Mouse (Mus musculus) CH12.LX (cell line): Measurements from ENCODE around the gene Txndc15. TPM values are rescaled to one million over a fixed set of nuclear protein-coding genes. Genes with fewer than 3 reads are reported as not detected.

Source experiments
- DNase-seq: peaks from one replicate; pipeline ENCODE4 v3.0.0-alpha.2; 2013; ENCODE audit errors: extremely low read depth
- H3K27ac ChIP-seq: 2 replicates; pipeline ENCODE4 v1.5.1; 2012; ENCODE audit warnings: low read depth, mild to moderate bottlenecking, control low read depth, moderate library complexity; ENCODE audit not compliant: insufficient read depth
- H3K27me3 ChIP-seq: replicated peaks from 2 replicates; pipeline ENCODE3; 2012; ENCODE audit warnings: inconsistent platforms
- H3K36me3 ChIP-seq, 2 experiments: replicated peaks in 1 of 2; 2 replicates each; pipeline versions ENCODE3 to v1.6.1; 2012; ENCODE audit warnings: inconsistent platforms in 1 of 2, low read length in 1 of 2, mild to moderate bottlenecking in 1 of 2, mixed read lengths in 1 of 2, moderate library complexity in 1 of 2; ENCODE audit not compliant: control insufficient read depth in 1 of 2, insufficient read depth in 1 of 2
- H3K4me1 ChIP-seq, 2 experiments: 2 replicates each; pipeline ENCODE4 v1.6.1; 2012; ENCODE audit warnings: inconsistent platforms in 1 of 2, moderate library complexity in 1 of 2; ENCODE audit not compliant: insufficient read depth in 2 of 2, control insufficient read depth in 1 of 2
- H3K4me2 ChIP-seq: 2 replicates; pipeline ENCODE4 v1.6.1; 2012; ENCODE audit warnings: low read depth, mild to moderate bottlenecking, control low read depth; ENCODE audit not compliant: poor library complexity, insufficient read depth, severe bottlenecking
- H3K4me3 ChIP-seq, 3 experiments: fragments of 150-350 bp in 1 of 3; sonication (generic) in 1 of 3; replicated peaks in 1 of 3; 2 replicates each; pipeline versions ENCODE3 to v1.5.1; 2011 to 2012; ENCODE audit warnings: low read depth in 2 of 3, low read length in 2 of 3, mild to moderate bottlenecking in 2 of 3, moderate library complexity in 2 of 3, control low read depth in 1 of 3, improper control_type of control experiment in 1 of 3, inconsistent platforms in 1 of 3, mixed read lengths in 1 of 3; ENCODE audit not compliant: poor library complexity in 1 of 3
- H3K79me2 ChIP-seq: replicated peaks from 2 replicates; pipeline ENCODE4 v1.6.1; 2012; ENCODE audit warnings: mild to moderate bottlenecking, moderate library complexity; ENCODE audit not compliant: control insufficient read depth, poor library complexity, insufficient read depth, severe bottlenecking; ENCODE audit errors: extremely low read depth
- H3K9ac ChIP-seq: 2 replicates; pipeline ENCODE4 v1.6.1; 2012; ENCODE audit warnings: low read depth, mild to moderate bottlenecking, control low read depth, moderate library complexity; ENCODE audit not compliant: insufficient read depth
- H3K9me3 ChIP-seq: replicated peaks from 2 replicates; pipeline ENCODE3; 2012; ENCODE audit warnings: low read length, inconsistent platforms, mixed read lengths
- BHLHE40 ChIP-seq: IDR thresholded peaks from 2 replicates; pipeline ENCODE4 v1.6.1; 2011; ENCODE audit warnings: mild to moderate bottlenecking, low read depth, low read length, improper control_type of control experiment
- CHD1 ChIP-seq: IDR thresholded peaks from 2 replicates; pipeline ENCODE4 v1.6.1; 2012; ENCODE audit warnings: low read depth, low read length, improper control_type of control experiment, inconsistent platforms
- CHD2 ChIP-seq: IDR thresholded peaks from 2 replicates; pipeline ENCODE4 v1.6.1; 2011; ENCODE audit warnings: low read length, improper control_type of control experiment
- CTCF ChIP-seq, 2 experiments: IDR thresholded peaks in 1 of 2; conservative IDR thresholded peaks in 1 of 2; 2 replicates each; pipeline ENCODE4 v1.5.1; 2011 to 2012; ENCODE audit warnings: low read depth in 2 of 2, low read length in 2 of 2, improper control_type of control experiment in 1 of 2, inconsistent platforms in 1 of 2, mild to moderate bottlenecking in 1 of 2, moderate library complexity in 1 of 2
- E2F4 ChIP-seq: IDR thresholded peaks from 2 replicates; pipeline ENCODE4 v1.6.1; 2011; ENCODE audit warnings: low read depth, low read length, improper control_type of control experiment; ENCODE audit not compliant: insufficient replicate concordance
- EP300 ChIP-seq: IDR thresholded peaks from 2 replicates; pipeline ENCODE4 v1.6.1; 2011; ENCODE audit warnings: low read length, improper control_type of control experiment
- GABPA ChIP-seq: IDR thresholded peaks from 2 replicates; pipeline ENCODE4 v1.6.1; 2012; ENCODE audit warnings: low read depth, low read length, improper control_type of control experiment, inconsistent platforms; ENCODE audit not compliant: insufficient replicate concordance
- HCFC1 ChIP-seq: IDR thresholded peaks from 2 replicates; pipeline ENCODE4 v1.6.1; 2012; ENCODE audit warnings: low read depth, mild to moderate bottlenecking, inconsistent platforms, low read length, improper control_type of control experiment
- JUN ChIP-seq: IDR thresholded peaks from 2 replicates; pipeline ENCODE4 v1.6.1; 2011; ENCODE audit warnings: low read depth, mild to moderate bottlenecking, low read length, improper control_type of control experiment, moderate library complexity; ENCODE audit not compliant: insufficient read depth
- JUND ChIP-seq: conservative IDR thresholded peaks from 2 replicates; pipeline ENCODE4 v1.6.1; 2011; ENCODE audit warnings: low read depth, low read length, improper control_type of control experiment
- MAFK ChIP-seq: IDR thresholded peaks from 2 replicates; pipeline ENCODE4 v1.6.1; 2011; ENCODE audit warnings: low read length, improper control_type of control experiment; ENCODE audit not compliant: insufficient replicate concordance
- MAX ChIP-seq: IDR thresholded peaks from 2 replicates; pipeline ENCODE4 v1.6.1; 2011; ENCODE audit warnings: low read length, improper control_type of control experiment
- MEF2A ChIP-seq: IDR thresholded peaks from 2 replicates; pipeline ENCODE4 v1.6.1; 2014; ENCODE audit warnings: low read depth, mild to moderate bottlenecking, inconsistent platforms, low read length, improper control_type of control experiment, borderline replicate concordance
- MXI1 ChIP-seq: IDR thresholded peaks from 2 replicates; pipeline ENCODE4 v1.6.1; 2011; ENCODE audit warnings: mild to moderate bottlenecking, low read depth, low read length, improper control_type of control experiment
- NELFE ChIP-seq: IDR thresholded peaks from 2 replicates; pipeline ENCODE4 v1.6.1; 2011; ENCODE audit warnings: low read depth, low read length, improper control_type of control experiment
- POLR2A ChIP-seq: IDR thresholded peaks from 2 replicates; pipeline ENCODE4 v1.6.1; 2011; ENCODE audit warnings: low read depth, mild to moderate bottlenecking, improper control_type of control experiment, low read length
- POLR2AphosphoS2 ChIP-seq: IDR thresholded peaks from 2 replicates; pipeline ENCODE4 v1.6.1; 2011; ENCODE audit warnings: low read depth, low read length, improper control_type of control experiment
- RAD21 ChIP-seq: IDR thresholded peaks from 2 replicates; pipeline ENCODE4 v1.6.1; 2011; ENCODE audit warnings: low read depth, mild to moderate bottlenecking, low read length, improper control_type of control experiment, moderate library complexity
- SMC3 ChIP-seq: IDR thresholded peaks from 2 replicates; pipeline ENCODE4 v1.6.1; 2011; ENCODE audit warnings: low read depth, low read length, improper control_type of control experiment
- TBP ChIP-seq: conservative IDR thresholded peaks from 2 replicates; pipeline ENCODE4 v1.6.1; 2011; ENCODE audit warnings: low read depth, low read length, improper control_type of control experiment
- UBTF ChIP-seq: IDR thresholded peaks from 2 replicates; pipeline ENCODE4 v1.6.1; 2012; ENCODE audit warnings: low read depth, mild to moderate bottlenecking, inconsistent platforms, low read length, improper control_type of control experiment, moderate library complexity
- USF1 ChIP-seq: IDR thresholded peaks from 2 replicates; pipeline ENCODE4 v1.6.1; 2014; ENCODE audit warnings: low read depth, mild to moderate bottlenecking, inconsistent platforms, low read length, improper control_type of control experiment
- USF2 ChIP-seq: conservative IDR thresholded peaks from 2 replicates; pipeline ENCODE4 v1.6.1; 2011; ENCODE audit warnings: low read depth, low read length, improper control_type of control experiment
- ZC3H11A ChIP-seq: IDR thresholded peaks from 2 replicates; pipeline ENCODE4 v1.6.1; 2012; ENCODE audit warnings: low read depth, mild to moderate bottlenecking, inconsistent platforms, low read length, improper control_type of control experiment
- ZKSCAN1 ChIP-seq: IDR thresholded peaks from 2 replicates; pipeline ENCODE4 v1.6.1; 2012; ENCODE audit warnings: low read depth, inconsistent platforms, low read length, improper control_type of control experiment, borderline replicate concordance
- ZMIZ1 ChIP-seq: IDR thresholded peaks from 2 replicates; pipeline ENCODE4 v1.6.1; 2012; ENCODE audit warnings: low read depth, mild to moderate bottlenecking, inconsistent platforms, low read length, improper control_type of control experiment
- dilution Hi-C: fragments of 300-500 bp; cut with MboI; formaldehyde crosslinking; loops from 2 replicates; pipeline ENCODE4 v1.14.3; 2020; ENCODE audit warnings: low sequenced_read_pairs; ENCODE audit not compliant: extremely low pct_unique_long_range_greater_than_20kb, extremely low pct_ligation_motif_present
- in situ Hi-C: fragments of 300-500 bp; cut with MboI; formaldehyde crosslinking; loops from 3 replicates; pipeline ENCODE4 v1.14.3; 2019; ENCODE audit warnings: low sequenced_read_pairs, low pct_ligation_motif_present, low pct_unique_long_range_greater_than_20kb, mixed read lengths
- polyA plus RNA-seq: library from polyadenylated mRNA; unstranded; fragments of >175 nt; gene quantifications from 2 replicates; pipeline ENCODE4 v1.2.1, GENCODE M21; 2012; ENCODE audit warnings: low read depth; ENCODE audit not compliant: insufficient read length
- total RNA-seq, 2 experiments: library from RNA; depleted of rRNA; stranded (reverse); fragments of 300-350 nt in 1 of 2; fragments of >200 nt in 1 of 2; gene quantifications; 2 replicates each; pipeline ENCODE4 v1.2.3; 2012 to 2014

Gene Txndc15
- total and polyA plus RNA-seq, 3 experiments: 34.6 to 48.7 (median 37.4) TPM

DNA sequence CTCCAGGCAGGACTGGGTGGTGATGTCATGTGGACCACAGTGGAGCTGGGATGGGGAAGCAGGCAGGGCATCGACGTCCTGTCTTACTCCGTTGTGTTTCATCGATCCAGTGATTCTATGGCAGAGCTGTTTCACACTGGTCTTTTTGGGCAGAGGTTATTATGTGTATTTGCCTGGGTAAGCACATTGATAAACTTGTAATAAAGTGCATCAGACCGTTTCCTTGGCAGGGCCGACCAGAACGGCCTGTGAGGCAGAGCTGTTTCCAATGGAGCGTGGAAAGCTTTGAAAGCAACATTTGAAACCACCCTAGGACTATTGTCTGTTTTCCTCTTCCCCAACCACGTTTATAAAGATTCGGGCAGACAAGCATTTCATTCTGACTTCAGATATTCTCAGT, 46.1 kb downstream of the Txndc15 start:
- no peak for DNase-seq
- in situ Hi-C loops: no loop called here
- H3K4me2 ChIP-seq: no peak overlapping the region

GRCm38 (mm10) chr13:55761486-55761885, 47.0 kb downstream of the Txndc15 start:
- H3K4me3 ChIP-seq: no peak overlapping the region
- TF ChIP-seq E2F4 (no peak), MXI1 (no peak), ZKSCAN1 (no peak)
- TF ChIP-seq, all 38 proteins: peak for 0
- Histone ChIP-seq H3K4me2 (no peak overlapping the region), H3K27ac (no peak overlapping the region), H3K4me1 (no peaks in the 10 kb centered on the region), H3K36me3 (peaks cover 0 to 14% of the 10 kb centered on the region in 2 experiments), H3K9me3 (no peaks in the 10 kb centered on the region), H3K9ac (no peak overlapping the region), H3K79me2 (no peaks in the 10 kb centered on the region), H3K27me3 (no peaks in the 10 kb centered on the region)
- in situ Hi-C loops (no loop called here), dilution Hi-C loops (no loop called here)
- no peak for DNase-seq

More for the DNA sequence above, 46.1 kb downstream of the Txndc15 start:
- dilution Hi-C loops: no loop called here
- Histone ChIP-seq H3K9ac (no peak overlapping the region), H3K4me3 (no peak overlapping the region), H3K36me3 (peaks cover 0 to 14% of the 10 kb centered on the region in 2 experiments), H3K27me3 (no peaks in the 10 kb centered on the region), H3K79me2 (no peaks in the 10 kb centered on the region)
- TF ChIP-seq SMC3 (no peak), POLR2A (no peak), BHLHE40 (no peak), POLR2AphosphoS2 (no peak), ZC3H11A (no peak), E2F4 (no peak), HCFC1 (no peak), ZMIZ1 (no peak), TBP (no peak), USF2 (no peak)
- TF ChIP-seq, all 38 proteins: peak for 0
- Histone ChIP-seq H3K27ac (no peak overlapping the region), H3K4me1 (no peaks in the 10 kb centered on the region), H3K9me3 (no peaks in the 10 kb centered on the region)

DNA sequence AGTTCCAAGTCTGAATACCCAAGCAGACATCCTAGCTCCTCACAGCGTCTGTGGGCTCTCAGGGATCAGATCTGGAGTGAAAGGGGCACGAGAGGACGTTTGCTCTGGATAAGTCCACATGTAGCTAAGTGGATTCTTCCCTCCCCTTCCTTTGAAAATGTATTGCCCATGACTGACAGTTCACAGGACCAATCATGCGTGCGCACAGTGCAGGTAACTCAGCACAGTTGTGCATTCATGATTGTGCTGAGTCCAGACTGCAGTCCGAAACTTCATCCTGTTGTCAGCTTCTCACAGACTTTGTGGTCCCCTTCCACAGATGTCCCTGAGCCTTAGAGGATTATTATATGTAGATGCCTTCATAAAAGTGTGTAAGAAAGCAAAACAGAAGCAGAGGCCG, 59.9 kb downstream of the Txndc15 start:
- DNase-seq: peak; percentile 4
- H3K79me2 ChIP-seq: no peaks in the 10 kb centered on the region
- peaks cover 0 to 14% of the 10 kb centered on the region in 2 experiments for H3K36me3 ChIP-seq
- no peaks in the 10 kb centered on the region for H3K4me1 ChIP-seq
- dilution Hi-C loops (no loop called here), in situ Hi-C loops (no loop called here)
- no peak overlapping the region for H3K9ac ChIP-seq
- H3K27me3 ChIP-seq: no peaks in the 10 kb centered on the region
- H3K4me2 ChIP-seq: no peak overlapping the region
- H3K9me3 ChIP-seq: no peaks in the 10 kb centered on the region
- H3K27ac ChIP-seq: no peak overlapping the region
- no peak for TF ChIP-seq NELFE
- no peak for TF ChIP-seq GABPA
- TF ChIP-seq RAD21: no peak
- no peak for TF ChIP-seq POLR2A
- TF ChIP-seq JUN: no peak
- TF ChIP-seq CHD1: no peak
- TF ChIP-seq JUND: no peak
- TF ChIP-seq UBTF: no peak
- no peak for TF ChIP-seq ZMIZ1
- TF ChIP-seq USF1: no peak
- no peak for TF ChIP-seq EP300
- TF ChIP-seq CHD2: no peak
- no peak for TF ChIP-seq HCFC1
- no peak for TF ChIP-seq CTCF (conservative IDR thresholded peaks at IDR 0.05 in 1 of 2, IDR thresholded peaks at IDR 0.05 in 1 of 2; ENCODE audit: low read depth in 2 of 2, low read length in 2 of 2)
- TF ChIP-seq MAX: no peak
- TF ChIP-seq SMC3: no peak
- TF ChIP-seq BHLHE40: no peak
- TF ChIP-seq TBP: no peak
- no peak for TF ChIP-seq MAFK
- TF ChIP-seq MEF2A: no peak
- no peak overlapping the region for H3K4me3 ChIP-seq
